Mouse (Mus musculus): ENCODE measurements around the gene Tia1. TPM values are rescaled to one million over a fixed set of nuclear protein-coding genes. Genes with fewer than 3 reads are reported as not detected.

Gene Tia1
- polyA plus RNA-seq, 1 experiment from 2014 or later: 228 TPM

GRCm38 (mm10) chr6:86419239-86419638, 15.2 kb downstream of the Tia1 start:
- no peak for ATAC-seq (replicated peaks; ENCODE audit: insufficient number of reproducible peaks, low FRiP score, low TSS enrichment, low read depth)
- 86% methylated on average over 3 of the region's 3 CpGs for WGBS

GRCm38 (mm10) chr6:86420491-86420890, 16.5 kb downstream of the Tia1 start:
- no peak overlapping the region for H3K4me2 ChIP-seq (ENCODE audit: low read depth, low read length)
- 79% methylated on average over 6 of the region's 6 CpGs for WGBS
- peaks cover 12% of the 10 kb centered on the region for H3K36me3 ChIP-seq (replicated peaks; ENCODE audit: control insufficient read depth, insufficient read depth, low read depth, low read length)
- no peak overlapping the region for H3K9ac ChIP-seq (replicated peaks; ENCODE audit: low read length)
- H3K9me3 ChIP-seq (replicated peaks; ENCODE audit: control insufficient read depth, low read length): no peaks in the 10 kb centered on the region
- ATAC-seq (replicated peaks; ENCODE audit: insufficient number of reproducible peaks, low FRiP score, low TSS enrichment, low read depth) (no peak), DNase-seq (ENCODE audit: low spot score) (peak; percentile 39)
- no peaks in the 10 kb centered on the region for H3K27me3 ChIP-seq (ENCODE audit: control insufficient read depth, insufficient read depth, low read length)
- no peaks in the 10 kb centered on the region for H3K4me1 ChIP-seq (ENCODE audit: control insufficient read depth, insufficient read depth, low read length)
- no peak overlapping the region for H3K4me3 ChIP-seq (ENCODE audit: low read depth, low read length)
- H3K27ac ChIP-seq (replicated peaks; ENCODE audit: low read depth, low read length): no peak overlapping the region

More at GRCm38 (mm10) chr6:86419239-86419638, 15.2 kb downstream of the Tia1 start:
- no peak overlapping the region for H3K4me3 ChIP-seq (ENCODE audit: low read depth, low read length)
- no peak overlapping the region for H3K27ac ChIP-seq (replicated peaks; ENCODE audit: low read depth, low read length)
- H3K9me3 ChIP-seq (replicated peaks; ENCODE audit: control insufficient read depth, low read length): no peaks in the 10 kb centered on the region
- DNase-seq (ENCODE audit: low spot score): no peak
- peaks cover 14% of the 10 kb centered on the region for H3K36me3 ChIP-seq (replicated peaks; ENCODE audit: control insufficient read depth, insufficient read depth, low read depth, low read length)
- H3K9ac ChIP-seq (replicated peaks; ENCODE audit: low read length): no peak overlapping the region
- H3K4me1 ChIP-seq (ENCODE audit: control insufficient read depth, insufficient read depth, low read length): no peaks in the 10 kb centered on the region
- no peak overlapping the region for H3K4me2 ChIP-seq (ENCODE audit: low read depth, low read length)
- H3K27me3 ChIP-seq (ENCODE audit: control insufficient read depth, insufficient read depth, low read length): no peaks in the 10 kb centered on the region

GRCm38 (mm10) chr6:86426358-86426757, 22.3 kb downstream of the Tia1 start, which contains the start of gene Gm44790:
Gene Gm44790 (plus strand): TSS chr6:86426658.
- no peak within 1 kb of the TSS for H3K27ac ChIP-seq (replicated peaks; ENCODE audit: low read depth, low read length)
- H3K27me3 ChIP-seq (ENCODE audit: control insufficient read depth, insufficient read depth, low read length): no peaks in the 10 kb centered on the region
- no peaks in the 10 kb centered on the region for H3K9me3 ChIP-seq (replicated peaks; ENCODE audit: control insufficient read depth, low read length)
- WGBS: 100% methylated on average over 1 of the region's 1 CpGs
- H3K4me2 ChIP-seq (ENCODE audit: low read depth, low read length): no peak within 1 kb of the TSS
- H3K36me3 ChIP-seq (replicated peaks; ENCODE audit: control insufficient read depth, insufficient read depth, low read depth, low read length): peaks cover 13% of the 10 kb centered on the region
- H3K4me1 ChIP-seq (ENCODE audit: control insufficient read depth, insufficient read depth, low read length): no peaks in the 10 kb centered on the region
- H3K9ac ChIP-seq (replicated peaks; ENCODE audit: low read length): no peak within 1 kb of the TSS
- no peak within 1 kb of the TSS for H3K4me3 ChIP-seq (ENCODE audit: low read depth, low read length)
- no peak for DNase-seq (ENCODE audit: low spot score)
- ATAC-seq (replicated peaks; ENCODE audit: insufficient number of reproducible peaks, low FRiP score, low TSS enrichment, low read depth): no peak

DNA sequence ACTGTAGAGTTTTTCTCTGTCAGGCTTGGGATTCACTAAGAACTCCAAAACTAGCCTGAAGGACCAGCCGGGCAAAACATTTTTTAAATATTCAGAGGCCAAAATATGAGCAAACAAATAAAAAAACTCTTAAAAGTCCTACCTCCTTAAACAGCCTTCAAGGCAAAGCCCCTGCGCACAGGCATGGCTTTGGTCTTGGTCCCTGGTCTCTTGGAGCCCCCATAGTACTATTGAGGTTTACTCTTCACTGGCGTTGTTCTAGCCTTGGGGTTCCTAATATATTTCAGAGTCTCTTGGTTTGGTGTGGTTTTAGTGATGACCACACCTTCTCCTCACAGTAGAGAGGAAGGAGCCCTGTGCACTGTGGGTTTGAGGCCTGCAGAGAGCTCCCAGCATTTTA, 27.5 kb downstream of the Tia1 start:
- H3K36me3 ChIP-seq (replicated peaks; ENCODE audit: control insufficient read depth, insufficient read depth, low read depth, low read length): peaks cover 15% of the 10 kb centered on the region
- ATAC-seq (replicated peaks; ENCODE audit: insufficient number of reproducible peaks, low FRiP score, low TSS enrichment, low read depth): no peak
- DNase-seq (ENCODE audit: low spot score): no peak
- H3K27me3 ChIP-seq (ENCODE audit: control insufficient read depth, insufficient read depth, low read length): no peaks in the 10 kb centered on the region
- H3K4me1 ChIP-seq (ENCODE audit: control insufficient read depth, insufficient read depth, low read length): no peaks in the 10 kb centered on the region
- H3K4me3 ChIP-seq (ENCODE audit: low read depth, low read length): no peak overlapping the region
- no peak overlapping the region for H3K27ac ChIP-seq (replicated peaks; ENCODE audit: low read depth, low read length)
- no peak overlapping the region for H3K9ac ChIP-seq (replicated peaks; ENCODE audit: low read length)
- H3K4me2 ChIP-seq (ENCODE audit: low read depth, low read length): no peak overlapping the region
- H3K9me3 ChIP-seq (replicated peaks; ENCODE audit: control insufficient read depth, low read length): no peaks in the 10 kb centered on the region
- 95% methylated on average over 3 of the region's 3 CpGs for WGBS

GRCm38 (mm10) chr6:86433696-86434095, 29.7 kb downstream of the Tia1 start:
- Histone ChIP-seq H3K9me3 (replicated peaks; ENCODE audit: control insufficient read depth, low read length) (no peaks in the 10 kb centered on the region), H3K4me1 (ENCODE audit: control insufficient read depth, insufficient read depth, low read length) (no peaks in the 10 kb centered on the region), H3K36me3 (replicated peaks; ENCODE audit: control insufficient read depth, insufficient read depth, low read depth, low read length) (peaks cover 6% of the 10 kb centered on the region), H3K27ac (replicated peaks; ENCODE audit: low read depth, low read length) (no peak overlapping the region), H3K4me3 (ENCODE audit: low read depth, low read length) (no peak overlapping the region), H3K4me2 (ENCODE audit: low read depth, low read length) (no peak overlapping the region), H3K9ac (replicated peaks; ENCODE audit: low read length) (no peak overlapping the region), H3K27me3 (ENCODE audit: control insufficient read depth, insufficient read depth, low read length) (no peaks in the 10 kb centered on the region)
- ATAC-seq (replicated peaks; ENCODE audit: insufficient number of reproducible peaks, low FRiP score, low TSS enrichment, low read depth) (no peak), DNase-seq (ENCODE audit: low spot score) (no peak)
- 84% methylated on average over 1 of the region's 1 CpGs for WGBS

- peak overlapping the region; percentile 53 for H3K27ac ChIP-seq (replicated peaks; ENCODE audit: low read depth, low read length)
- H3K4me3 ChIP-seq (ENCODE audit: low read depth, low read length): peak overlapping the region; percentile 74
- peak overlapping the region; percentile 82 for H3K9ac ChIP-seq (replicated peaks; ENCODE audit: low read length)
- WGBS: 2% methylated on average over 14 of the region's 14 CpGs
- H3K9me3 ChIP-seq (replicated peaks; ENCODE audit: control insufficient read depth, low read length): no peaks in the 10 kb centered on the region
- peak overlapping the region; percentile 50 for H3K4me2 ChIP-seq (ENCODE audit: low read depth, low read length)
- ATAC-seq (replicated peaks; ENCODE audit: insufficient number of reproducible peaks, low FRiP score, low TSS enrichment, low read depth): peak; percentile 53
- H3K4me1 ChIP-seq (ENCODE audit: control insufficient read depth, insufficient read depth, low read length): no peaks in the 10 kb centered on the region
- H3K27me3 ChIP-seq (ENCODE audit: control insufficient read depth, insufficient read depth, low read length): no peaks in the 10 kb centered on the region
- DNase-seq (ENCODE audit: low spot score): peak; percentile 73
- no peaks in the 10 kb centered on the region for H3K36me3 ChIP-seq (replicated peaks; ENCODE audit: control insufficient read depth, insufficient read depth, low read depth, low read length)
These were observed 33.7 kb downstream of the Tia1 start for GRCm38 (mm10) chr6:86437711-86438110.

DNA sequence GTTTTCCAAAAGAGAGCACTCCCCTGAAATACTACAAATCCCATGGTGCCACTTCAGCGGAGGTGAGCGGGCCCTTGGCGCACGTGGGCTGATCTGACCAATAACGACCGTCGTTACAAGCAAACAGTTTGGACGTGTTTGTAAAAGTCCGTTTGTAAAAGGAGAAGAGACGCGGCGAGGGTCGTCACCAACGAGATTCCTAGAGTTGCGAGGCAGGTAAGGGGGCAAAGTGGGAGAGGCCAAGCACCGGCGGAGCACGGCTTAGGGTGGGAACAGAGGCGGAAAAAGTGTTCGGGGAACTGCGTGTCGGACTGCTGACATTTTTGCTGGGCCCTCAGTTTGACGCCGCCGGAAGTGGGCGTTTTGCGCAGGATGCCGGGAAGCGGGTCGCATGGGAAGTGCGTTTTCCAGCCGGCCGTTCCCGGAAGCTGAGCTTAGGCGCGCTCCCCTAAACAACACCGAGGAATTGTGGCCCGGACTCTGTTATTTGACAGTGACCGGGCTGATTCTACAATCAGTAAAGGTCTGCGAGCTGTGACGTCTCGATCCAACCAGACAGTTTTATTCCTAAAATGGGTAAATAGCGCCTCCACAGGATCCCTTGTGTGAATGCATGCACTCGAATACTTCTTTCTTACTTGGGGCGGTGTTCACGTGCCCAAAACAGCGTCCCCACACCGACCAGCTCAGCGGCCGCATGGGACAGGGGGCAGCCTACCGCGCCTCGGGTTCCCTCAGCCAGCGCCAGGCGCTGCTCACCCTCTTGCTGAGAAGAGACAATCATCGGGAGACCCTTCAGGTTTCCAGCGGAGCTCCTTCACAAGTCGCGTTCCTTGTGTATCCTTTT, 34.5 kb downstream of the Tia1 start, which contains the start of gene C87436:
Gene C87436 (plus strand): TSS at position 103 of the 847 bp plus-strand sequence.
- Histone ChIP-seq H3K4me3 (ENCODE audit: low read depth, low read length) (peak within 1 kb of the TSS; percentile 74), H3K9ac (replicated peaks; ENCODE audit: low read length) (peak within 1 kb of the TSS; percentile 82), H3K27ac (replicated peaks; ENCODE audit: low read depth, low read length) (peak within 1 kb of the TSS; percentile 53), H3K9me3 (replicated peaks; ENCODE audit: control insufficient read depth, low read length) (no peaks in the 10 kb centered on the region), H3K27me3 (ENCODE audit: control insufficient read depth, insufficient read depth, low read length) (no peaks in the 10 kb centered on the region), H3K36me3 (replicated peaks; ENCODE audit: control insufficient read depth, insufficient read depth, low read depth, low read length) (no peaks in the 10 kb centered on the region), H3K4me1 (ENCODE audit: control insufficient read depth, insufficient read depth, low read length) (no peaks in the 10 kb centered on the region), H3K4me2 (ENCODE audit: low read depth, low read length) (peak within 1 kb of the TSS; percentile 80)
- ATAC-seq (replicated peaks; ENCODE audit: insufficient number of reproducible peaks, low FRiP score, low TSS enrichment, low read depth) (peak; percentile 86), DNase-seq (ENCODE audit: low spot score) (peak; percentile 96)
- under 1% methylated on average over 59 of the region's 59 CpGs for WGBS

DNA sequence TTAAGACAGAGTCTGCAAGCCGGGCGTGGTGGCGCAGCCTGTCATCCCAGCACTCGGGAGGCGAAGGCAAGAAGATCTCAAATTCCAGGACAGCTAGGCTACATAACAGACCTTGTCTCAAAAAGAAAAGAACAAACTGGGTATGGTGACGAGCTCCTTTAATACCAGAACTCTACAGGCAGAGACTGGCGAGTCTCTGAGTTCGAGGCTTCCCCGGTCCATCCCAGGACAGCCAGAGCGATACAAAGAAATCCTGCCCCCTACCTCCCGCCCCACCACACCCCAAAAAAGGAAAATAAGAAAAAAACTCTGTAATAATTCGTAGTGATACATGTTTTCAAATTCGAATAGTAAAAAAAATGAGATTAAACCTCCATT, 35.1 kb downstream of the Tia1 start:
- 4% methylated on average over 13 of the region's 13 CpGs for WGBS
- Histone ChIP-seq H3K27ac (replicated peaks; ENCODE audit: low read depth, low read length) (peak overlapping the region; percentile 53; the same call in 1 of the 2 replicates), H3K4me3 (ENCODE audit: low read depth, low read length) (peak overlapping the region; percentile 74), H3K9ac (replicated peaks; ENCODE audit: low read length) (peak overlapping the region; percentile 82), H3K36me3 (replicated peaks; ENCODE audit: control insufficient read depth, insufficient read depth, low read depth, low read length) (peaks cover 3% of the 10 kb centered on the region), H3K4me1 (ENCODE audit: control insufficient read depth, insufficient read depth, low read length) (no peaks in the 10 kb centered on the region), H3K27me3 (ENCODE audit: control insufficient read depth, insufficient read depth, low read length) (no peaks in the 10 kb centered on the region), H3K9me3 (replicated peaks; ENCODE audit: control insufficient read depth, low read length) (no peaks in the 10 kb centered on the region), H3K4me2 (ENCODE audit: low read depth, low read length) (peak overlapping the region; percentile 80)
- DNase-seq (ENCODE audit: low spot score): no peak
- no peak for ATAC-seq (replicated peaks; ENCODE audit: insufficient number of reproducible peaks, low FRiP score, low TSS enrichment, low read depth)

Data from embryonic facial prominence, embryonic 11.5 days (tissue).